Mouse (Mus musculus) hematopoietic stem cell, adult 5-6 weeks (primary cell): ENCODE results near the gene Manba. TPM values are rescaled to one million over a fixed set of nuclear protein-coding genes. Genes with fewer than 3 reads are reported as not detected.

Experiments
- ATAC-seq, 2 experiments: fragments of 125-278 bp in 1 of 2; replicated peaks in 1 of 2; 2 replicates each; pipeline ENCODE4 v1.8.0; 2016 to 2017; ENCODE audit warnings: inconsistent platforms in 2 of 2, mild to moderate bottlenecking in 2 of 2, moderate number of reproducible peaks in 2 of 2, low read depth in 1 of 2, moderate TSS enrichment in 1 of 2; ENCODE audit not compliant: low FRiP score in 2 of 2, poor library complexity in 2 of 2, severe bottlenecking in 2 of 2, insufficient read depth in 1 of 2, low TSS enrichment in 1 of 2
- total RNA-seq: library from RNA; stranded (forward); fragments of 172-1452, 232-1000 nt; gene quantifications from 2 replicates; pipeline ENCODE4 v1.2.3, GENCODE M21; 2017

Manba gene
- 27.6 and 31.6 TPM in 2 replicates for total RNA-seq

- ATAC-seq: peak; percentile 97 to 98
Observed at GRCm38 (mm10) chr3:135485128-135485899, at the start of gene Manba. TSS of gene Manba (plus strand) at chr3:135485611.

GRCm38 (mm10) chr3:135436901-135437616, 48.4 kb upstream of the Manba start:
- no peak for ATAC-seq

GRCm38 (mm10) chr3:135437758-135438495, 47.5 kb upstream of the Manba start, which contains the start of gene Ube2d3:
TSS of gene Ube2d3 (plus strand) at chr3:135438149.
- ATAC-seq: peak; percentile 85 to 90

- ATAC-seq: peak; percentile 2 to 30; a peak in 3 of 4 replicates
Observed at GRCm38 (mm10) chr3:135438531-135438912, 46.9 kb upstream of the Manba start.

GRCm38 (mm10) chr3:135438913-135439531, 46.4 kb upstream of the Manba start:
- peak; percentile 54 to 56 for ATAC-seq

- ATAC-seq: no peak
Observed at GRCm38 (mm10) chr3:135439651-135440050, 45.8 kb upstream of the Manba start.

GRCm38 (mm10) chr3:135440221-135440620, 45.2 kb upstream of the Manba start:
- ATAC-seq: peak; percentile 25 to 36; a peak in 3 of 4 replicates

- no peak for ATAC-seq
Observed at GRCm38 (mm10) chr3:135440621-135441020, 44.8 kb upstream of the Manba start.

GRCm38 (mm10) chr3:135444930-135445329, 40.5 kb upstream of the Manba start:
- ATAC-seq: no peak

GRCm38 (mm10) chr3:135458981-135459380, 26.4 kb upstream of the Manba start:
- no peak for ATAC-seq

- ATAC-seq: no peak
Observed at GRCm38 (mm10) chr3:135468402-135468801, 17.0 kb upstream of the Manba start.

- ATAC-seq: no peak
Observed at GRCm38 (mm10) chr3:135469146-135469545, 16.3 kb upstream of the Manba start.

GRCm38 (mm10) chr3:135469974-135470373, 15.4 kb upstream of the Manba start:
- ATAC-seq: peak; percentile 54 to 60; a peak in 3 of 4 replicates

GRCm38 (mm10) chr3:135470823-135471222, 14.6 kb upstream of the Manba start:
- ATAC-seq: no peak

- ATAC-seq: no peak
Observed at GRCm38 (mm10) chr3:135475025-135475424, 10.4 kb upstream of the Manba start.

GRCm38 (mm10) chr3:135476286-135476685, 9.1 kb upstream of the Manba start:
- ATAC-seq: no peak

- peak in 1 of 2 experiments; percentile 37; a peak in 1 of 4 replicates for ATAC-seq
Observed at GRCm38 (mm10) chr3:135476977-135477376, 8.4 kb upstream of the Manba start.
